Mouse (Mus musculus): ENCODE data around the gene Klhl21.

DNA sequence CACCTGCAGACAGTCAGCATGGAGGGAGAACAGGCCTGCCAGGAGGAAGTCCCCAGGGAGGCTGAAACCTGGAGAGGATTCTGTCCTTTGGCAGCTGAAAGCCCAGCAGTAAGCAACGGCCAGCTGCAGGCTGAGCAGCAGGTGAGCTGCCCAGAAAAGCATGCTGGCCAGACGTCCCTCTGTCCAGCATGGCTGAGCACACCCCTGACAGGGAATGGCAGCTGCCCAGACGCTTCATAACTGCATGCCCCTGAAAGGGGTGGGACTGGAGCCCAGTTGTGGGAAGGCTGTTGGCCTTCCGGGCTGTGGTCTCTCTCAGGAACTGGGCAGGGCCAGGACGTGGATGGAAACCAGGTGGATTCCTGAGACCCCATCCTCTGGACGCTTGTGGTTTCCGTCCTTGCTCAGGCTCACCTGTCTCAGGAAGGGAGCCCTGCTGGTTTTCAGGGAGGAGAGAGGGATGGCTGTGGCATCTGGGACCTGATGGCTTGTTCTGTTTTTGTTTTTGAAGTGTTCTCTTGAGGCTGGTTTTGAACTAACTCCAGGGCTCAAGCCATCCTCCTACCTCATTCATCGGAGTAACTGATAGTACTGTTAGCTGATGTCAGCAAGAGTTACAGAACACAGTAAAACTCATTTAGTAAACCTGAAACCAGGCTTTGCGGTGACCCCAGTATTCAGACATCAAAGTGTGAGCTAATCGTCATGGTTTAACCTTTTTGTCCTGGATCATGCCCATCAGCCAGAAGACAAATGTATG, 29.8 kb downstream of the Klhl21 start, which contains the start of gene Tas1r1:
- no peak for TF ChIP-seq EP300 (IDR thresholded peaks at IDR 0.05; ENCODE audit: low read depth)
- TF ChIP-seq CTCF (IDR thresholded peaks at IDR 0.05; ENCODE audit: low read depth), result no peak
